Mouse (Mus musculus): ENCODE measurements around the gene Eif3d.
A peak's percentile ranks its signal among the peaks of the same experiment; 100 is the strongest.

The Eif3d gene

DNA sequence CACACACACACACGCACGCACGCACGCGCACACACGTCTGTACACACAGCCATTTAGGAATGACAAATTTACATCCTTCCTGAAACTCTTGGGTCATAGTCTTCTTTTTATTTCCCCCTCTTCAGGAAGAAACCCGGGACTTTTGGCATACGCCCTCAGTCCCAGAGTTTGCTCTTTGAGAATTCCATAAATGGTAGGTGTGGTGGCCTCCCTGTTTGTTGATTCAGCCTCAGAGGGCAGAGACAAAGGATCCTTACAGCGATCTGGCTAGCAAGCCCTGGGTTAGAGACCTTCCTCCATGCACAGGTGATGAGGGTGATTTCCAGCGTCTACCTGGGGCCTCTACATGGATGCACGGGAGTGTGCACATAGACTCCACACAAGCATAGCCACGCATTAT, 51.2 kb downstream of the Eif3d start:
- no peak for DNase-seq (ENCODE audit: low spot score in 2 of 2)

DNA sequence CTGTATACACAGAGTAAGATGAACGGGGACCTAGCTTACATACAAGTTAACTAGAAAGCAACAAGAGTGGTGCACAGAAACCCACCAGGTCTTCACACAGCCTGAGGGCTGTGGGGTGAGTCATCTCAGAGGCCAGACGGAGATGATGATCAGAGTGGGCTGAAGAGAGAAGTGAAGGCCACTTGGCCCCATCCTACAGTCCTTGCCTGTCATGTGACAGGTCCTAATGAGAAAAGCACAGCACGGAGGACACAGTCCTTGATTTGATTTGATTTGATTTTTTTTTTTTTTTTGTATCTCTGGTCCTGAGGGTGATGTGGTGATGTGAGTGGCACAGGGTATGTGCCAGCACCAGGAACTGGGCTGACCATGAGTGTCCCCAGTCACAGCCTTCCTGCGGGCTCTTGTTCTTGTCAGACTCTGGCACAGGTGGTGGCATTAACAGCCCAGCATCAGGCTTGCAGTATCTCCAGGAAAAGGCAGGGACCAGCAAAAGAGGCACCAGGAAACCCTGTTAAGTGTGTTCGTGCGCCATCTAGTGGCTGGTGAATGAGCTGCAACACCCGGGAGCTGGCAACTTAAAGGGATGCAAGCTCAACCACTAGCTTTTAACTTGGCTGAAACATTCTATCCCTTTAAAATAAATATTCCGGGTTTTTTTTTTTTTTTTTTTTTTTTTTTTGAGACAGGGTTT, 53.6 kb downstream of the Eif3d start:
- DNase-seq (ENCODE audit: low spot score in 2 of 2) = peak; percentile 85 to 94

DNA sequence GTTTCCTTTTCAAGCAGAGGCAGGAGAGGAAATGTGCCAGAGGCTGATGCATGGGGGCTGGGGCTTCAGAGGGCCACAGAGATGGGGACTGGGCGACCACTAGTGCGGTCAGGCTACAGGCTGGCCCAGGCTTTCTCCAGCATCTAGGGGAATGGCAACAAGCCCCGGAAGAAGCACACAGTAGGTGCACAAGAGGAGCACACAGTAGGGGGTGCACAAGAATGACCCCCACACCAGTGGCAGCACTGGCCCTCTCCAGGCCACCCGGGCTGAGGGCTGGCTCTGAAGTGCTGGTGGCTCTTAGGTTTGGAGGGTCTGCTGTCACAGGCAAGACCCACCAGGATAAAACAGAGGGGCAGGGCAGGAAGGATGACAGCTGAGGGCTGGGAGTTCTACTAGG, 55.3 kb downstream of the Eif3d start:
- no peak for DNase-seq (ENCODE audit: low spot score in 2 of 2)

DNA sequence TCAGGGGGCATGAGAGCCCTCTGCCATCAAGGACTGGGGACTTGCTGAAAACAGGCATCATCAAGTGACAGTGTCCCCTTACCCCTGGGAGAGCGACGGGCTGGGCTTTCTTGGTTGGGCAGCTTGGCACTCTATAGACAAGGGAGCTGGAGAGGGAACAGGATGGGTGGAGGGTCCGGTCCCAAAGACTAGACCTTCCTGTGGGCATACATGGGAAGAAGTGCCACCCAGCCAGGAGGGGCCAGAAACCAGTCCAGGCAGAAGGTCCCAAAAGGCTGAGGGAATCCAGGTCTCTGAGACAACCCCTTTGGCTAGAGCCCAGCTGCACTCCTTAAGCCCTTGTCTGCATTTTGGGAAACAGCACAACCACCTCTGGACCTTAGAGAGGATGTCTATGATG, 56.1 kb downstream of the Eif3d start:
- no peak for DNase-seq (ENCODE audit: low spot score in 2 of 2)

DNA sequence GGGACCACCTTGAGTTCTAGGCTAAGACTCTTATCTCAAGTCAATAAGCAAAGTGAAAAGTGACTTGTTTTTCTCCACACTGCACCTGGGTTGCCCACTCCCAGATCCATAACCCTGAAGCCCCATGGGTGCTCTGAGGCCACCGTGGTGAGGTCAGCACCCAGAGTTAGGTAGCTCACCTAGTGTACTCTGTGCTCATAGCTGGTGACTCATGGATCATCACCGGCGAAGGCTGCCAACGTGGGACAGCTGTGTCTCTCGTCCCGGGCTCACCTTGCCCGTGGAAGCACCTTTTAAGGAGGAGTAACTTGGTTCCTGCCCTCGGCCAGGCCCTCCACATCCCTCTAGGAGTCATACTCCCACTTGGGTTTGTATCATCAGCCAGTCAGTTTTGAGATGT, 57.6 kb downstream of the Eif3d start:
- no peak for DNase-seq (ENCODE audit: low spot score in 2 of 2)

DNA sequence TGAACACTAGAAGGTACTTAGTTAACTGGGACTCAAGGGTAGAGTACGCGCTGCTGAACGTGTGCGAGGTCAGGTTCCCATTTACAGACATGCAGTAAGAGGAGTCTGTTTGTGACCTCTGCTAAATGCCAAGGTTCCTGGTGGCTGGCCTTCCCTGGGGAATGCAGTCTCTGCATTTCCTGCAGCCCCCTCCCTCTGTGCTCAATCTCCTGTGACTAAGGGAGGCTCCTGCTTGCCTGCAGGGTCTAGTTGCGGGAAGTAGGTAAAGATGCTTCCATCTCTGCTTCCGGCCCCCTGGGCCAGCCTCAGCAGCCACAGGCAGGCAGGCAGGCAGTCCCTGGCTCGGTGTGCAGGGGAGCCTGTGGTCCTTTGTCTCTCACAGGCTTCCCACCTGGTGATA, 58.0 kb downstream of the Eif3d start:
- DNase-seq (ENCODE audit: low spot score in 2 of 2) = no peak

DNA sequence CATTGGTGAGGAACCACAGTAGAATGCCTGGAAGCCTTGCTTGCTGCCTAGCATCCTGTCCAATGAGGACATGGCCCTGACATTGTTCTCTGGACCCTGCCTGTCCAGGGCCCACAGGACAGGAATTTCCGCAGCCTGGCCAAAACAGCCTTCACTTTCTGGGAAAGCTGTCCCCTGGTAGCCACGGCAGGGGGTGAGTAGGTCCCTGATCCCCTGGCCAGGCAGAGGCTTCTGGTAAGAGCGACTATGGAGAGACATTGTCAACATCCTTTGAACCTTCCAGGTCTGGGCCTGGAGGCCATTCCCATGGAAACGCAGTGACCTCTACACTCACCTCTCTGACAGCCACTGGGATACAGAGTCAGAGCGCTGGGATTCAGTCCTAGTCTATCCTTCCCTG, 58.6 kb downstream of the Eif3d start:
- DNase-seq (ENCODE audit: low spot score in 2 of 2) = no peak

DNA sequence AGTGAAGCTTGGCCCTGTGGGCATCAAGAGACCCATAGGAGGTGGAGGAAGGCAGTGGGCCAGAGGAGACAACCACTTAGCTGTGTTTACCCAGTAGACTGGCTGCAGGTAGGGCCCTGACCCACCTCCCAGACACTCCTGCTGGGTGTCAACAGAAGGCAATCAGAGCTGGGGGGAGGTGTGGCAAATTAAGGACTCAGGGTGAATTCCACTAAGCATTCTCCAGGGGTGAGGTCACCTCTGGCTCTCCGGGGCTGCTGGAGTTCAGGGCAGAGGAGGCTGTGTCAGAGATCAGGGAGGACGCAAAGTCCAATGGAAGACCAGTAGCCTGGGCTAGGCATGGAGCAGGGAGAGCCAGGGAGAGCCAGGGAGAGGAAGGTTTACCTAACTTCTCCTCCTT, 59.5 kb downstream of the Eif3d start:
- no peak for DNase-seq (ENCODE audit: low spot score in 2 of 2)
